Mouse (Mus musculus): ENCODE measurements around the gene Fam3b. TPM values are rescaled to one million over a fixed set of nuclear protein-coding genes. Genes with fewer than 3 reads are reported as not detected.

The Fam3b gene
- polyA plus RNA-seq, 1 experiment = not detected

DNA sequence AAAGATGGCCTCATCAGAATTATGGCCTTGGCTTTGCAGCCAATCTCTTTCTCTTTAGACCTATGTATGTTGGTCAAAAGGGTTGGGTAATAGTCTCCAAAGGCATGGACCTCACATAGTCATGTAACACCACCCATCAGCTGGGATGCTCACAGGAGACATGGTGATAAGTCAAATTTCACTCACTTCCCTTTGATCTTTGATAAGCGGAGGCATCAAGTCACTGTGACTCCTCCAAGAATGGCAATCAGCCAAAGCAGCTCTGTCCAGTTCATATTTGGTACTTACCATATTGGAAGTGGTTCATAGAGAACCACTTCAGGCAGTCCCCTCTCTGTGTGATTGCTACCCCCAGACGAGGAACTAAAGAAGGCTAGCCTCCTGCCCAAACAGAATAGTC lies 39.9 kb downstream of the Fam3b start:
- TF ChIP-seq CTCF (IDR thresholded peaks at IDR 0.05; ENCODE audit: extremely low read depth, insufficient read depth, insufficient read length, insufficient replicate concordance) (no peak), POLR2A (IDR thresholded peaks at IDR 0.05; ENCODE audit: low read depth, low read length) (no peak)
- 82% methylated on average over 2 of the region's 2 CpGs for WGBS
- DNase-seq (ENCODE audit: low read depth in 1 of 2, low spot score in 2 of 2) = no peak
- no peaks in the 10 kb centered on the region for H3K27me3 ChIP-seq (ENCODE audit: control insufficient read depth, insufficient read depth, low read length)
- H3K4me3 ChIP-seq (ENCODE audit: extremely low read depth, insufficient read depth, insufficient read length) = no peak overlapping the region
- H3K27ac ChIP-seq (ENCODE audit: insufficient read depth, low read length) = no peak overlapping the region
- peaks cover 3% of the 10 kb centered on the region; the same call in 1 of the 2 replicates for H3K4me1 ChIP-seq (ENCODE audit: control insufficient read depth, insufficient read depth, insufficient read length)
- no peaks in the 10 kb centered on the region for H3K36me3 ChIP-seq (ENCODE audit: control insufficient read depth, insufficient read depth, low read length)

DNA sequence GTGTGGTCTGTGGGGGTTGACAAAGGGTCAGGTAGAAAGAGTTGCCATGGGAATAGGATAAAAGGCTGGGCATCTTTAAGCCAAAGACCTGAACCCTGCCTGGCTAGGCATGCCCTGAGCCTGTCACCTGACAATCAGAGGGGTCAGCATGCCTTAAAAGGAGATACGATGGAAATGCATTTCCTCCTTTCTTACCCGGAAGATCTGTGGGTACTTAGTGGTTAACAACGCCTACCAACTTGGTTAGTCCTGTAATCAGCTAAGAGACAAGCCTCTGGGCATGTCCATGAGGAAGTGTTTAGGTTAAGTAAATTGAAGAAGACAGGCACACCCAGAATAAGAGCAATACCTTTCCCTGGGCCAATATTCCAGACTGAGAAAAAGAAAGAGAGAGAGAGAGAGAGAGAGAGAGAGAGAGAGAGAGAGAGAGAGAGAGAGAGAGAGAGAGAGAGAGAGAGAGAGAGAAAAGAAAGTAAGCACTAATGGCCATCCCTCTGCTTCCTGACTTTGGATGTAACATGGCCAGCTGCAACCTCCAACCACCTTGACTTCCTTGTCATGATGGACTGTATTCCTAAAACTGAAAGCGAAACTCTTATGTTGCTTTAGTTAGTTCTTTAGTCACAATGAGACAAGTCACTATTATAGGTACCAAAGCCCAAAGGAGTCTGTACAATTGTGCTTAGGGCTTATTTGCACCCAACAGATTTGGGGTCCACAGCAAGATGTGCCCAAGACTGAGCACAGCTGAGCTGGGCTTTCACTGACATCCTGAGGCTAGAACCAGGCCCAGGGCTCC lies 46.4 kb downstream of the Fam3b start:
- H3K27me3 ChIP-seq (ENCODE audit: control insufficient read depth, insufficient read depth, low read length) = no peaks in the 10 kb centered on the region
- TF ChIP-seq CTCF (IDR thresholded peaks at IDR 0.05; ENCODE audit: extremely low read depth, insufficient read depth, insufficient read length, insufficient replicate concordance) (no peak), POLR2A (IDR thresholded peaks at IDR 0.05; ENCODE audit: low read depth, low read length) (no peak)
- no peaks in the 10 kb centered on the region for H3K36me3 ChIP-seq (ENCODE audit: control insufficient read depth, insufficient read depth, low read length)
- no peak overlapping the region for H3K27ac ChIP-seq (ENCODE audit: insufficient read depth, low read length)
- peaks cover 7% of the 10 kb centered on the region; the same call in 1 of the 2 replicates for H3K4me1 ChIP-seq (ENCODE audit: control insufficient read depth, insufficient read depth, insufficient read length)
- no peak for DNase-seq (ENCODE audit: low read depth in 1 of 2, low spot score in 2 of 2)
- no peak overlapping the region for H3K4me3 ChIP-seq (ENCODE audit: extremely low read depth, insufficient read depth, insufficient read length)
- WGBS = 54% methylated on average over 4 of the region's 4 CpGs

DNA sequence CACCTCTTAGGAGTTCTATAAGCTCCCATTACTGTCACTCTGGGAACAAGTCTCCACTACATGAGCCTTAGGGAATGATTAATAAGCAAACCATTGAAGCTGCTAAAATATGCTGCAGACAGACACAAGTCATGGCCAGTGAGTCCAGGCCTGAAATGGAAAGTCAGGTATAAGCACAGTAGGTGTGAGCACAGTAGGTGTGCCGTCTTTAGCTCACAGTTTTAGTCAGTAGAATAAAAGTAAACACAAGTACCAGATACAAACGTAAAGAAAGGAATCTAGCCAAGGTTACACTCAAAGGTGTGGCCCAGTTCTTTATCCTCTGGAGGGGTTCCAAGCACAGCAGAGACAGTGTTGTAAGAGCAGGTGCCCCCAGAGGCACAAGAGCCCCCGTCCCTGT lies 47.1 kb downstream of the Fam3b start:
- no peak for DNase-seq (ENCODE audit: low read depth in 1 of 2, low spot score in 2 of 2)
- no peaks in the 10 kb centered on the region for H3K36me3 ChIP-seq (ENCODE audit: control insufficient read depth, insufficient read depth, low read length)
- H3K4me3 ChIP-seq (ENCODE audit: extremely low read depth, insufficient read depth, insufficient read length) = no peak overlapping the region
- no peak overlapping the region for H3K27ac ChIP-seq (ENCODE audit: insufficient read depth, low read length)
- no peaks in the 10 kb centered on the region for H3K27me3 ChIP-seq (ENCODE audit: control insufficient read depth, insufficient read depth, low read length)
- WGBS = 84% methylated on average over 3 of the region's 3 CpGs
- peaks cover 11% of the 10 kb centered on the region; the same call in 1 of the 2 replicates for H3K4me1 ChIP-seq (ENCODE audit: control insufficient read depth, insufficient read depth, insufficient read length)
- TF ChIP-seq CTCF (IDR thresholded peaks at IDR 0.05; ENCODE audit: extremely low read depth, insufficient read depth, insufficient read length, insufficient replicate concordance) (no peak), POLR2A (IDR thresholded peaks at IDR 0.05; ENCODE audit: low read depth, low read length) (no peak)

DNA sequence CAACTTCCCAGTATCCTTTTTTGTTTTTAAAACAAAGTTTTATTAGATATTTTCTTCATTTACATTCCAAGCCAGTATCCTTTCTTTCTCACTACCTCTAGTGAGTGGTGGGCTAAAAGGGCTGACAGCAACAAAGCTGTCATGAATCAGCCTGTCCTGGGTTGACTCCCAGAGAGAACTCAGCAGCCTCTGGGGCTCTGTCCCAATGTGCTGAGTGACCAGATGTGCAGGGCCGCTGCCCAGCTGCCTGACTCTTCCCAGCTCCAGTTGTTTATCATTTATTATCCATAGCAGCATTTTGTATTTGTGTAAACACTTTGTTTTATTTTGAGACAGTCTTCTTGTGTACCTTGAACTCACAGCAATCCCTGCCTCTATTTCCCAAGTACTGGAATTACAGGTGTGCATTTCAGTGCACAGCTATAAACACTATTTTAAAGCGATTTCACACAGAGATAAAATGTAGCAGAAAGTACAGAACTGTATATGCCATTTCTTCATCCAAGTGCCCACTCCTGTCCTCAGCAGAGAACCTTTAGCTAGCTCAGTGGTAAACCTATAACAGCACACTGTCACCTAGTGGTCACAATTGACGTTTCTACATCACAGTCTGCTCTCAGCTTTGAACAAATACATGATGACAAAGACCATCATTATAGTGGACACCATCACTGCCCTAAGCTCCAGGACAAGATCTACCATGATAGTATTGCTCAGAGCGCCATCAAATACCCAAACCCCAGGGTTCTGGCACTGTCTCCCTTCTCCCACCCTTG lies 48.2 kb downstream of the Fam3b start:
- 57% methylated on average over 4 of the region's 4 CpGs for WGBS
- no peaks in the 10 kb centered on the region for H3K27me3 ChIP-seq (ENCODE audit: control insufficient read depth, insufficient read depth, low read length)
- no peak overlapping the region for H3K4me3 ChIP-seq (ENCODE audit: extremely low read depth, insufficient read depth, insufficient read length)
- H3K36me3 ChIP-seq (ENCODE audit: control insufficient read depth, insufficient read depth, low read length) = no peaks in the 10 kb centered on the region
- no peak overlapping the region for H3K27ac ChIP-seq (ENCODE audit: insufficient read depth, low read length)
- H3K4me1 ChIP-seq (ENCODE audit: control insufficient read depth, insufficient read depth, insufficient read length) = peaks cover 19% of the 10 kb centered on the region; the same call in 1 of the 2 replicates
- no peak for TF ChIP-seq POLR2A (IDR thresholded peaks at IDR 0.05; ENCODE audit: low read depth, low read length)
- TF ChIP-seq CTCF (IDR thresholded peaks at IDR 0.05; ENCODE audit: extremely low read depth, insufficient read depth, insufficient read length, insufficient replicate concordance) = peak; percentile 10; the same call in 1 of the 2 replicates
- no peak for DNase-seq (ENCODE audit: low read depth in 1 of 2, low spot score in 2 of 2)

DNA sequence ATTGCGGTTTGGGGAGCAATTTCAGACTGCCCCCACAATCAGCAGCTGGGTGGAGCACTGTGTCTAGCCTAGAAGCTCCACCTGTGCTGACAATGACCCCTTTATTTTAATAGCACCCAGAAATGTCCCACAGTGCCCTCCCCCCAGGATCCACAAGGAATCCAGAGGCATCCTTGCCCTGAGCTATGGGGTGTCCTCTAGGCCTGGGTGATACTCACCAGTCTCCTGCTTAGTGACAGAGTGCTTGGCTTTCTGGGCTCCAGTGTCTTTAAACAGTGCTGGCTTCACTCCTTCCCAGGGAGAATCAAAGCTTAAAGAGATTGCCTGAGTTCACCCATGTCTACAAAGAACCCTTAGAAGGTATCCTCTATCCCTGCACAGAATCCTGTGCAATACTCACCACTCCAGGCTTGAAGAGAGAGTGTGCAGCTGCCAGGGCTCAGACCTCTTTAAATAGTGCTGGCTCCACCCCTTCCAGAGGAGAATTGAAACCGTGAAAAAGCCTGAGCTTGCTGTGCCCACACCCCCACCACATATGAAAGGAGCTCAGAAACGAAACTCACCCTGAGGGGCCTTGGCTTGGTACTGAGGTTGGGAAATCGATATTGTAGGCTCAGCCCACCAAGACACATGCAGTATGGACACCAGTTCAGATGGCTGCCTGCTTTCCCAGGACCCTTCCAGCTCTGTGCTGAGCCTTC lies 52.0 kb downstream of the Fam3b start, which contains the start of gene Mx1:
Gene Mx1 (minus strand): TSS at position 427 of the 701 bp plus-strand sequence.
- TF ChIP-seq POLR2A (IDR thresholded peaks at IDR 0.05; ENCODE audit: low read depth, low read length) = no peak
- no peak for TF ChIP-seq CTCF (IDR thresholded peaks at IDR 0.05; ENCODE audit: extremely low read depth, insufficient read depth, insufficient read length, insufficient replicate concordance)
- peak within 1 kb of the TSS; percentile 43 for H3K4me3 ChIP-seq (ENCODE audit: extremely low read depth, insufficient read depth, insufficient read length)
- H3K4me1 ChIP-seq (ENCODE audit: control insufficient read depth, insufficient read depth, insufficient read length) = peaks cover 30% of the 10 kb centered on the region; the same call in 1 of the 2 replicates
- DNase-seq (ENCODE audit: low read depth in 1 of 2, low spot score in 2 of 2) = peak; percentile 22 to 30
- H3K36me3 ChIP-seq (ENCODE audit: control insufficient read depth, insufficient read depth, low read length) = no peaks in the 10 kb centered on the region
- 11% methylated on average over 4 of the region's 4 CpGs for WGBS
- peak within 1 kb of the TSS; percentile 53 for H3K27ac ChIP-seq (ENCODE audit: insufficient read depth, low read length)
- no peaks in the 10 kb centered on the region for H3K27me3 ChIP-seq (ENCODE audit: control insufficient read depth, insufficient read depth, low read length)

DNA sequence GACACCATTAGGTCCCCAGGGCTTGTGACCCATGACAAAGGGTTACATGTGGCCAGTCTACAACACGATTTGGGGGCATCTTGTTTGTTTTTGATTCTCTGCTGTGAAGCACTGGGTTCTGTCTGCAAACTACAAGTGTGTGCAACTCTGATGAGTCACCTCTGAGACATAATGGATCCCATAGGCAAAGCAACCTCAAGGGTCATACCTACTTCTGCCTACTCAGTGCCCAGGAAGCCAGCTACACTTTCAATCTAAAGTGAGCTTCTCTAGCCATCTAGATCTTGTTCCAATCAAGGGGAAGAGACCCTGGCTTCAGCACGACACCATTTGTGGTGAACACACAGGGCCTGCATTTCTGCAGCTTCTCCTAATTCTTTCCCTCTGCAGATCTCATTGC lies 53.3 kb downstream of the Fam3b start:
- 64% methylated on average over 2 of the region's 2 CpGs for WGBS
- H3K36me3 ChIP-seq (ENCODE audit: control insufficient read depth, insufficient read depth, low read length) = no peaks in the 10 kb centered on the region
- DNase-seq (ENCODE audit: low read depth in 1 of 2, low spot score in 2 of 2) = no peak
- TF ChIP-seq POLR2A (IDR thresholded peaks at IDR 0.05; ENCODE audit: low read depth, low read length) (no peak), CTCF (IDR thresholded peaks at IDR 0.05; ENCODE audit: extremely low read depth, insufficient read depth, insufficient read length, insufficient replicate concordance) (no peak)
- no peak overlapping the region for H3K4me3 ChIP-seq (ENCODE audit: extremely low read depth, insufficient read depth, insufficient read length)
- no peaks in the 10 kb centered on the region for H3K27me3 ChIP-seq (ENCODE audit: control insufficient read depth, insufficient read depth, low read length)
- H3K27ac ChIP-seq (ENCODE audit: insufficient read depth, low read length) = no peak overlapping the region
- H3K4me1 ChIP-seq (ENCODE audit: control insufficient read depth, insufficient read depth, insufficient read length) = peaks cover 30% of the 10 kb centered on the region; the same call in 1 of the 2 replicates
